Mouse (Mus musculus): Measurements from ENCODE around the gene Ank2. TPM values are rescaled to one million over a fixed set of nuclear protein-coding genes. Genes with fewer than 3 reads are reported as not detected.
A peak's percentile ranks its signal among the peaks of the same experiment; 100 is the strongest.

Ank2 gene
- polyA plus RNA-seq, 1 experiment, result 4.6 TPM

DNA sequence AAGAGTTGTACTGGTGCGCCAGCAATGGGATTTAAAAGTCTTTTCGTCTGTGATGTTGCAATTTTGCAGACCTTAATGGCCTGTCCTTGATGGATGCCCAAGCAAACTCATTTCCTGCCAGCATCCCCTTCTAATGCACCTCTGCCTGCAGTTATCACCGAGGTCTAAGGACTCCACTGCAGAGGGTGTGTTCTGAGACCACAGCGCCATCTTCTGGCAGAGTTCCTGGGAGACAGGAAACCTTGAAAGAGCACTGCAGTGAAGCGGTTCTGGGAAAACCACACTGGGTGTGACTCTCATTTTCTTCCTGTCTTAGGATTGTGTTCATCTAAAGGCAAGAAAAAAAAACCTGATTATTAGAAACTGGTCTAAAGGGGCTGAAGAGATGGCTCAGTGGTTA is 53.0 kb downstream of the Ank2 start:
- WGBS, result 37% methylated on average over 5 of the region's 5 CpGs
- peak; percentile 11 for DNase-seq
- no peaks in the 10 kb centered on the region for H3K36me3 ChIP-seq (ENCODE audit: control insufficient read depth, insufficient read depth, low read length)

GRCm38 (mm10) chr3:127433291-127433690 is 65.9 kb downstream of the Ank2 start:
- no peaks in the 10 kb centered on the region for H3K27me3 ChIP-seq (ENCODE audit: control insufficient read depth, insufficient read depth, low read length)
- TF ChIP-seq CTCF (IDR thresholded peaks at IDR 0.05; ENCODE audit: borderline replicate concordance, control insufficient read depth, extremely low read depth, insufficient read depth, low read length, poor library complexity), result no peak
- TF ChIP-seq POLR2A (IDR thresholded peaks at IDR 0.05; ENCODE audit: control insufficient read depth, extremely low read depth, insufficient read depth, low read length, poor library complexity), result no peak
- H3K4me1 ChIP-seq (replicated peaks; ENCODE audit: control insufficient read depth, insufficient read depth, low read length), result no peaks in the 10 kb centered on the region
- no peak for DNase-seq
- 74% methylated on average over 3 of the region's 3 CpGs for WGBS
- no peak overlapping the region for H3K27ac ChIP-seq (ENCODE audit: control insufficient read depth, insufficient read depth, low read length)
- H3K4me3 ChIP-seq (ENCODE audit: control insufficient read depth, insufficient read depth, low read length), result no peak overlapping the region
- no peaks in the 10 kb centered on the region for H3K36me3 ChIP-seq (ENCODE audit: control insufficient read depth, insufficient read depth, low read length)

More for the DNA sequence above, 53.0 kb downstream of the Ank2 start:
- Histone ChIP-seq H3K27me3 (ENCODE audit: control insufficient read depth, insufficient read depth, low read length) (no peaks in the 10 kb centered on the region), H3K27ac (ENCODE audit: control insufficient read depth, insufficient read depth, low read length) (no peak overlapping the region), H3K4me3 (ENCODE audit: control insufficient read depth, insufficient read depth, low read length) (no peak overlapping the region), H3K4me1 (replicated peaks; ENCODE audit: control insufficient read depth, insufficient read depth, low read length) (no peaks in the 10 kb centered on the region)
- TF ChIP-seq CTCF (IDR thresholded peaks at IDR 0.05; ENCODE audit: borderline replicate concordance, control insufficient read depth, extremely low read depth, insufficient read depth, low read length, poor library complexity) (no peak), POLR2A (IDR thresholded peaks at IDR 0.05; ENCODE audit: control insufficient read depth, extremely low read depth, insufficient read depth, low read length, poor library complexity) (no peak)

GRCm38 (mm10) chr3:127429866-127430265 is 69.3 kb downstream of the Ank2 start:
- Histone ChIP-seq H3K27ac (ENCODE audit: control insufficient read depth, insufficient read depth, low read length) (no peak overlapping the region), H3K4me3 (ENCODE audit: control insufficient read depth, insufficient read depth, low read length) (no peak overlapping the region), H3K27me3 (ENCODE audit: control insufficient read depth, insufficient read depth, low read length) (no peaks in the 10 kb centered on the region), H3K36me3 (ENCODE audit: control insufficient read depth, insufficient read depth, low read length) (no peaks in the 10 kb centered on the region), H3K4me1 (replicated peaks; ENCODE audit: control insufficient read depth, insufficient read depth, low read length) (no peaks in the 10 kb centered on the region)
- no peak for TF ChIP-seq POLR2A (IDR thresholded peaks at IDR 0.05; ENCODE audit: control insufficient read depth, extremely low read depth, insufficient read depth, low read length, poor library complexity)
- TF ChIP-seq CTCF (IDR thresholded peaks at IDR 0.05; ENCODE audit: borderline replicate concordance, control insufficient read depth, extremely low read depth, insufficient read depth, low read length, poor library complexity), result no peak
- WGBS, result 53% methylated on average over 13 of the region's 13 CpGs
- no peak for DNase-seq

GRCm38 (mm10) chr3:127428527-127428926 is 70.6 kb downstream of the Ank2 start:
- DNase-seq, result no peak
- Histone ChIP-seq H3K4me3 (ENCODE audit: control insufficient read depth, insufficient read depth, low read length) (no peak overlapping the region), H3K36me3 (ENCODE audit: control insufficient read depth, insufficient read depth, low read length) (no peaks in the 10 kb centered on the region), H3K4me1 (replicated peaks; ENCODE audit: control insufficient read depth, insufficient read depth, low read length) (no peaks in the 10 kb centered on the region), H3K27me3 (ENCODE audit: control insufficient read depth, insufficient read depth, low read length) (no peaks in the 10 kb centered on the region), H3K27ac (ENCODE audit: control insufficient read depth, insufficient read depth, low read length) (no peak overlapping the region)
- no peak for TF ChIP-seq CTCF (IDR thresholded peaks at IDR 0.05; ENCODE audit: borderline replicate concordance, control insufficient read depth, extremely low read depth, insufficient read depth, low read length, poor library complexity)
- no peak for TF ChIP-seq POLR2A (IDR thresholded peaks at IDR 0.05; ENCODE audit: control insufficient read depth, extremely low read depth, insufficient read depth, low read length, poor library complexity)
- WGBS, result 89% methylated on average over 3 of the region's 3 CpGs

DNA sequence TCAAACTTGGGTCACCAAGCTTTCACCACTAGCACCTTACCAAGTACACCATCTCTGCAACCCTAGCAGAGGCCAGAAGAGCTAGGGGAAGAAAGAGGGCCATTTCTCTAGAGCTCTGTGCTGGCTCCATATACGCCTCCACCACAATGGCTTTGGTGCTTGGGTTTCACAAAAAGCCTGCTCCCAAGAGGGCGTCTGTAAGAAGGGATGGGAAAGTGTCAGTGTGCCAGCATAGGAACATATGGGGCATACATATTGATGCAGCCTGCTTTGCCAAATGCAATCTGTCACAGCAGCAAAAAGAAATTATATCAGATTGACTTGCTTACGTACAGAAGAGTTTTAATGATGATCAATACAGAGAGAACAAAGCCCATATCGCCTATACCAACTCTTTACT is 82.2 kb downstream of the Ank2 start:
- TF ChIP-seq CTCF (IDR thresholded peaks at IDR 0.05; ENCODE audit: borderline replicate concordance, control insufficient read depth, extremely low read depth, insufficient read depth, low read length, poor library complexity), result no peak
- TF ChIP-seq POLR2A (IDR thresholded peaks at IDR 0.05; ENCODE audit: control insufficient read depth, extremely low read depth, insufficient read depth, low read length, poor library complexity), result no peak
- no peaks in the 10 kb centered on the region for H3K27me3 ChIP-seq (ENCODE audit: control insufficient read depth, insufficient read depth, low read length)
- WGBS, result 98% methylated on average over 4 of the region's 4 CpGs
- H3K27ac ChIP-seq (ENCODE audit: control insufficient read depth, insufficient read depth, low read length), result no peak overlapping the region
- no peaks in the 10 kb centered on the region for H3K36me3 ChIP-seq (ENCODE audit: control insufficient read depth, insufficient read depth, low read length)
- H3K4me1 ChIP-seq (replicated peaks; ENCODE audit: control insufficient read depth, insufficient read depth, low read length), result no peaks in the 10 kb centered on the region
- no peak for DNase-seq
- H3K4me3 ChIP-seq (ENCODE audit: control insufficient read depth, insufficient read depth, low read length), result no peak overlapping the region

GRCm38 (mm10) chr3:127414438-127414837 is 84.7 kb downstream of the Ank2 start:
- TF ChIP-seq CTCF (IDR thresholded peaks at IDR 0.05; ENCODE audit: borderline replicate concordance, control insufficient read depth, extremely low read depth, insufficient read depth, low read length, poor library complexity) (no peak), POLR2A (IDR thresholded peaks at IDR 0.05; ENCODE audit: control insufficient read depth, extremely low read depth, insufficient read depth, low read length, poor library complexity) (no peak)
- Histone ChIP-seq H3K36me3 (ENCODE audit: control insufficient read depth, insufficient read depth, low read length) (no peaks in the 10 kb centered on the region), H3K4me3 (ENCODE audit: control insufficient read depth, insufficient read depth, low read length) (no peak overlapping the region), H3K4me1 (replicated peaks; ENCODE audit: control insufficient read depth, insufficient read depth, low read length) (no peaks in the 10 kb centered on the region), H3K27ac (ENCODE audit: control insufficient read depth, insufficient read depth, low read length) (no peak overlapping the region), H3K27me3 (ENCODE audit: control insufficient read depth, insufficient read depth, low read length) (no peaks in the 10 kb centered on the region)
- 75% methylated on average over 1 of the region's 1 CpGs for WGBS
- no peak for DNase-seq

Data from thymus, adult 2 months (tissue).